Mouse (Mus musculus): ENCODE measurements around the gene Spon1. TPM values are rescaled to one million over a fixed set of nuclear protein-coding genes. Genes with fewer than 3 reads are reported as not detected.

Gene Spon1
- polyA plus RNA-seq, 1 experiment from 2014 or later: 79.1 TPM

- Histone ChIP-seq H3K9me3 (ENCODE audit: control insufficient read depth, low read length) (no peaks in the 10 kb centered on the region), H3K36me3 (ENCODE audit: control insufficient read depth, insufficient read depth, low read length) (no peaks in the 10 kb centered on the region), H3K4me2 (ENCODE audit: low read depth) (no peak overlapping the region), H3K27ac (ENCODE audit: low read depth, low read length) (no peak overlapping the region), H3K9ac (ENCODE audit: low read length) (no peak overlapping the region), H3K27me3 (ENCODE audit: control insufficient read depth, insufficient read depth, low read length) (no peaks in the 10 kb centered on the region), H3K4me1 (ENCODE audit: control insufficient read depth, insufficient read depth, low read length) (no peaks in the 10 kb centered on the region), H3K4me3 (ENCODE audit: low read depth, low read length) (no peak overlapping the region)
- DNase-seq (ENCODE audit: low spot score) (no peak), ATAC-seq (ENCODE audit: insufficient read depth, low FRiP score, low TSS enrichment) (no peak)
- 90% methylated on average over 26 of the region's 26 CpGs for WGBS
Observed at GRCm38 (mm10) chr7:114042973-114043928, 277.5 kb downstream of the Spon1 start.

GRCm38 (mm10) chr7:114043929-114044549, 278.2 kb downstream of the Spon1 start:
- Histone ChIP-seq H3K4me1 (ENCODE audit: control insufficient read depth, insufficient read depth, low read length) (no peaks in the 10 kb centered on the region), H3K4me2 (ENCODE audit: low read depth) (no peak overlapping the region), H3K27ac (ENCODE audit: low read depth, low read length) (no peak overlapping the region), H3K9me3 (ENCODE audit: control insufficient read depth, low read length) (no peaks in the 10 kb centered on the region), H3K9ac (ENCODE audit: low read length) (no peak overlapping the region), H3K27me3 (ENCODE audit: control insufficient read depth, insufficient read depth, low read length) (no peaks in the 10 kb centered on the region), H3K4me3 (ENCODE audit: low read depth, low read length) (no peak overlapping the region), H3K36me3 (ENCODE audit: control insufficient read depth, insufficient read depth, low read length) (no peaks in the 10 kb centered on the region)
- WGBS: 84% methylated on average over 6 of the region's 6 CpGs
- DNase-seq (ENCODE audit: low spot score) (no peak), ATAC-seq (ENCODE audit: insufficient read depth, low FRiP score, low TSS enrichment) (no peak)

GRCm38 (mm10) chr7:114045814-114046213, 280.0 kb downstream of the Spon1 start:
- H3K9me3 ChIP-seq (ENCODE audit: control insufficient read depth, low read length): no peaks in the 10 kb centered on the region
- no peak overlapping the region for H3K4me3 ChIP-seq (ENCODE audit: low read depth, low read length)
- ATAC-seq (ENCODE audit: insufficient read depth, low FRiP score, low TSS enrichment) (no peak), DNase-seq (ENCODE audit: low spot score) (no peak)
- H3K9ac ChIP-seq (ENCODE audit: low read length): no peak overlapping the region
- 89% methylated on average over 2 of the region's 2 CpGs for whole genome bisulfite sequencing
- no peak overlapping the region for H3K4me2 ChIP-seq (ENCODE audit: low read depth)
- H3K36me3 ChIP-seq (ENCODE audit: control insufficient read depth, insufficient read depth, low read length): no peaks in the 10 kb centered on the region
- H3K27ac ChIP-seq (ENCODE audit: low read depth, low read length): no peak overlapping the region
- no peaks in the 10 kb centered on the region for H3K4me1 ChIP-seq (ENCODE audit: control insufficient read depth, insufficient read depth, low read length)
- H3K27me3 ChIP-seq (ENCODE audit: control insufficient read depth, insufficient read depth, low read length): no peaks in the 10 kb centered on the region

- H3K9me3 ChIP-seq (ENCODE audit: control insufficient read depth, low read length): no peaks in the 10 kb centered on the region
- 90% methylated on average over 4 of the region's 4 CpGs for WGBS
- no peak overlapping the region for H3K27ac ChIP-seq (ENCODE audit: low read depth, low read length)
- no peak for ATAC-seq (ENCODE audit: insufficient read depth, low FRiP score, low TSS enrichment)
- no peaks in the 10 kb centered on the region for H3K27me3 ChIP-seq (ENCODE audit: control insufficient read depth, insufficient read depth, low read length)
- H3K4me2 ChIP-seq (ENCODE audit: low read depth): no peak overlapping the region
- H3K36me3 ChIP-seq (ENCODE audit: control insufficient read depth, insufficient read depth, low read length): no peaks in the 10 kb centered on the region; the same call in 1 of the 2 replicates
- no peak overlapping the region for H3K4me3 ChIP-seq (ENCODE audit: low read depth, low read length)
- no peak overlapping the region for H3K9ac ChIP-seq (ENCODE audit: low read length)
- DNase-seq (ENCODE audit: low spot score): no peak
- no peaks in the 10 kb centered on the region for H3K4me1 ChIP-seq (ENCODE audit: control insufficient read depth, insufficient read depth, low read length)
Observed at GRCm38 (mm10) chr7:114053720-114054119, 287.9 kb downstream of the Spon1 start.

GRCm38 (mm10) chr7:114058166-114058565, 292.4 kb downstream of the Spon1 start:
- Histone ChIP-seq H3K9ac (ENCODE audit: low read length) (no peak overlapping the region), H3K27me3 (ENCODE audit: control insufficient read depth, insufficient read depth, low read length) (no peaks in the 10 kb centered on the region), H3K4me2 (ENCODE audit: low read depth) (no peak overlapping the region), H3K36me3 (ENCODE audit: control insufficient read depth, insufficient read depth, low read length) (no peaks in the 10 kb centered on the region; the same call in 1 of the 2 replicates), H3K4me1 (ENCODE audit: control insufficient read depth, insufficient read depth, low read length) (no peaks in the 10 kb centered on the region), H3K27ac (ENCODE audit: low read depth, low read length) (no peak overlapping the region), H3K9me3 (ENCODE audit: control insufficient read depth, low read length) (no peaks in the 10 kb centered on the region), H3K4me3 (ENCODE audit: low read depth, low read length) (no peak overlapping the region)
- 95% methylated on average over 16 of the region's 16 CpGs for whole genome bisulfite sequencing
- DNase-seq (ENCODE audit: low spot score) (no peak), ATAC-seq (ENCODE audit: insufficient read depth, low FRiP score, low TSS enrichment) (no peak)

GRCm38 (mm10) chr7:114058927-114059441, 293.2 kb downstream of the Spon1 start:
- no peak for ATAC-seq (ENCODE audit: insufficient read depth, low FRiP score, low TSS enrichment)
- H3K27ac ChIP-seq (ENCODE audit: low read depth, low read length): no peak overlapping the region
- no peaks in the 10 kb centered on the region for H3K9me3 ChIP-seq (ENCODE audit: control insufficient read depth, low read length)
- no peaks in the 10 kb centered on the region for H3K4me1 ChIP-seq (ENCODE audit: control insufficient read depth, insufficient read depth, low read length)
- no peak for DNase-seq (ENCODE audit: low spot score)
- WGBS: 73% methylated on average over 6 of the region's 6 CpGs
- H3K36me3 ChIP-seq (ENCODE audit: control insufficient read depth, insufficient read depth, low read length): no peaks in the 10 kb centered on the region; the same call in 1 of the 2 replicates
- no peaks in the 10 kb centered on the region for H3K27me3 ChIP-seq (ENCODE audit: control insufficient read depth, insufficient read depth, low read length)
- no peak overlapping the region for H3K4me3 ChIP-seq (ENCODE audit: low read depth, low read length)
- H3K9ac ChIP-seq (ENCODE audit: low read length): no peak overlapping the region
- H3K4me2 ChIP-seq (ENCODE audit: low read depth): no peak overlapping the region

- Histone ChIP-seq H3K27ac (ENCODE audit: low read depth, low read length) (no peak overlapping the region), H3K4me2 (ENCODE audit: low read depth) (no peak overlapping the region), H3K4me1 (ENCODE audit: control insufficient read depth, insufficient read depth, low read length) (no peaks in the 10 kb centered on the region), H3K27me3 (ENCODE audit: control insufficient read depth, insufficient read depth, low read length) (no peaks in the 10 kb centered on the region), H3K4me3 (ENCODE audit: low read depth, low read length) (no peak overlapping the region), H3K9me3 (ENCODE audit: control insufficient read depth, low read length) (no peaks in the 10 kb centered on the region), H3K9ac (ENCODE audit: low read length) (no peak overlapping the region), H3K36me3 (ENCODE audit: control insufficient read depth, insufficient read depth, low read length) (no peaks in the 10 kb centered on the region; the same call in 1 of the 2 replicates)
- ATAC-seq (ENCODE audit: insufficient read depth, low FRiP score, low TSS enrichment): no peak
- DNase-seq (ENCODE audit: low spot score): no peak
- 92% methylated on average over 5 of the region's 6 CpGs for WGBS
Observed at GRCm38 (mm10) chr7:114060445-114060844, 294.6 kb downstream of the Spon1 start.

GRCm38 (mm10) chr7:114062451-114062850, 296.7 kb downstream of the Spon1 start:
- Histone ChIP-seq H3K4me3 (ENCODE audit: low read depth, low read length) (no peak overlapping the region), H3K9me3 (ENCODE audit: control insufficient read depth, low read length) (no peaks in the 10 kb centered on the region), H3K9ac (ENCODE audit: low read length) (no peak overlapping the region), H3K4me2 (ENCODE audit: low read depth) (no peak overlapping the region), H3K27ac (ENCODE audit: low read depth, low read length) (no peak overlapping the region), H3K27me3 (ENCODE audit: control insufficient read depth, insufficient read depth, low read length) (no peaks in the 10 kb centered on the region), H3K4me1 (ENCODE audit: control insufficient read depth, insufficient read depth, low read length) (0 out of 2 replicates have a peak, but pooled peaks cover 4% of the 10 kb centered on the region), H3K36me3 (ENCODE audit: control insufficient read depth, insufficient read depth, low read length) (no peaks in the 10 kb centered on the region)
- ATAC-seq (ENCODE audit: insufficient read depth, low FRiP score, low TSS enrichment) (no peak), DNase-seq (ENCODE audit: low spot score) (no peak)
- WGBS: 75% methylated on average over 1 of the region's 1 CpGs

Data from neural tube, embryonic 11.5 days (tissue).